ENCODE assay signal across 11 mouse cellular contexts in the genomic region with DNA sequence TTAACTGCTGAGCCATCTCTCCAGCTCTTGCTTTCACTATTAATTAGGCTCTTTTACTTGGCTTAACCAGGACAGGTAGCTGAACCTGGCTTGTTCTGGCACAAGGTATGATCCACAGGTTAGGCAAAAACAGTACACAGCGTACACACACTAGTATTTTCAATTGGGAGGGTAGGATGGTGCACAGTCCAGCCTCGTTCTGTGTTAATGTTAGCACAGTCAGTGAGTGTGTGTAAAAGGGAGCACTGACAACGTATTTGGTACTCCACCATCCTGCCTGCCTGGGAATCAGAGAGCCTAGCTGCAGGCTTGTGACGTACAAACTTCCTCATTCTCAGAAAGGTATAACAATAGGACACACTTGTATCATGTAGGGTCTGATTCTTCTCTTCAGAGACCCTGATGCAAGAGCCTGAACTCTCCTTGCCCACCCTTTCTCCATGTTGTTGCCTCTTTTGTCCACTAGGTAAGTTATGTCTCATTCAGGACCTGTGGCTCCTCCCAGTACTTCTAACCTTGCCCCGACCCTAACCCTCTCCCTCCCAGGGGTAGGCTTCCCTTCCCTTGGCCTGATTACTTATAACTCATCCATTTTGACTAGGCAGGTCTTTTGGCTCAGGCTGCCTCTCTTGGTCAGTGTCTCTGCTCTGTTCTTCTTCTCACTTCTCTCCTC. TPM values are rescaled to one million over a fixed set of nuclear protein-coding genes. Genes with fewer than 3 reads are reported as not detected.
DNase-seq lines count a peak whose midpoint lies in the region; ATAC-seq lines count a peak whose summit lies in the region.
"Had no signal": no experiment of that assay in that cellular context is flagged by ENCODE, and none has a peak within 500 bp of the region (broad histone marks: within the 10 kb centered on the region; RNA-seq: fewer than 3 reads in every experiment).

No protein-coding gene starts in this region.

- 77% methylated on average over 5 of the region's 5 CpGs for WGBS in kidney, embryonic 16.5 days
- 68% methylated on average over 5 of the region's 5 CpGs for WGBS in intestine, embryonic 16.5 days
- 35% methylated on average over 5 of the region's 5 CpGs for WGBS in neural tube, embryonic 13.5 days

- 0 out of 2 replicates have a peak, but pooled peaks have one; percentile 39 for ATAC-seq in kidney, embryonic 16.5 days (ENCODE audit: low FRiP score, low TSS enrichment)
- peak; percentile 12; the same call in 1 of the 2 replicates for ATAC-seq in intestine, embryonic 16.5 days
- ATAC-seq in neural tube, embryonic 13.5 days (ENCODE audit: low read depth) = peak; percentile 36; the same call in 1 of the 2 replicates

- no peak overlapping the region for H3K27ac ChIP-seq in kidney, embryonic 16.5 days (ENCODE audit: low read length)
- no peak overlapping the region for H3K27ac ChIP-seq in intestine, embryonic 16.5 days (ENCODE audit: low read length)
- H3K27ac ChIP-seq in neural tube, embryonic 13.5 days (replicated peaks) = no peak overlapping the region

- H3K4me1 ChIP-seq in kidney, embryonic 16.5 days (ENCODE audit: insufficient read depth, low read length) = peaks cover 6% of the 10 kb centered on the region; the same call in 1 of the 2 replicates
- peaks cover 5% of the 10 kb centered on the region; the same call in 1 of the 2 replicates for H3K4me1 ChIP-seq in intestine, embryonic 16.5 days (ENCODE audit: control insufficient read depth, insufficient read depth, low read length)
- peaks cover 6% of the 10 kb centered on the region; the same call in 1 of the 2 replicates for H3K4me1 ChIP-seq in neural tube, embryonic 13.5 days (replicated peaks)

- H3K36me3 ChIP-seq in kidney, embryonic 16.5 days (ENCODE audit: insufficient read depth, low read length) = peaks cover 6% of the 10 kb centered on the region
- H3K36me3 ChIP-seq in intestine, embryonic 16.5 days (ENCODE audit: control insufficient read depth, insufficient read depth, low read length) = peaks cover 12% of the 10 kb centered on the region; the same call in 1 of the 2 replicates
- H3K36me3 ChIP-seq in neural tube, embryonic 13.5 days = peaks cover 42% of the 10 kb centered on the region

- no peak overlapping the region for H3K4me3 ChIP-seq in kidney, embryonic 16.5 days (ENCODE audit: low read length)
- no peak overlapping the region for H3K4me3 ChIP-seq in intestine, embryonic 16.5 days (ENCODE audit: low read length)
- no peak overlapping the region for H3K4me3 ChIP-seq in neural tube, embryonic 13.5 days

- H3K9ac ChIP-seq in kidney, embryonic 16.5 days (replicated peaks; ENCODE audit: low read length) = no peak overlapping the region
- H3K9ac ChIP-seq in intestine, embryonic 16.5 days (ENCODE audit: low read depth, low read length) = no peak overlapping the region
- H3K9ac ChIP-seq in neural tube, embryonic 13.5 days = no peak overlapping the region

- H3K4me2 ChIP-seq in kidney, embryonic 16.5 days (replicated peaks; ENCODE audit: low read depth, low read length) = no peak overlapping the region
- no peak overlapping the region for H3K4me2 ChIP-seq in intestine, embryonic 16.5 days (ENCODE audit: low read depth, low read length)
- no peak overlapping the region for H3K4me2 ChIP-seq in neural tube, embryonic 13.5 days

- H3K27me3 ChIP-seq in kidney, embryonic 16.5 days (ENCODE audit: insufficient read depth, low read length) = no peaks in the 10 kb centered on the region
- no peaks in the 10 kb centered on the region for H3K27me3 ChIP-seq in intestine, embryonic 16.5 days (replicated peaks; ENCODE audit: control insufficient read depth, insufficient read depth, low read length)
- H3K27me3 ChIP-seq in neural tube, embryonic 13.5 days = no peaks in the 10 kb centered on the region
- H3K27me3 ChIP-seq: CH12.LX had no signal

- DNase-seq in kidney, postnatal 36 days = no peak
- DNase-seq in R1 (ENCODE audit: low read depth, low spot score) = peak; percentile 94
- DNase-seq in spleen, postnatal 10 days (ENCODE audit: low spot score in 2 of 2) = no peak
- DNase-seq in cerebellum, postnatal 10 days = no peak
- no peak for DNase-seq in cerebellum, postnatal 25 days
- DNase-seq: adrenal gland, postnatal 10 days; thymus, adult 2 months had no signal

- no peaks in the 10 kb centered on the region for H3K9me3 ChIP-seq in kidney, embryonic 16.5 days (ENCODE audit: low read length)
- no peaks in the 10 kb centered on the region for H3K9me3 ChIP-seq in intestine, embryonic 16.5 days (ENCODE audit: control insufficient read depth, low read length)
- no peaks in the 10 kb centered on the region for H3K9me3 ChIP-seq in neural tube, embryonic 13.5 days

RNA-seq across cellular contexts. Expression of a gene that starts 48.2 kb away (rescaled TPM):
- polyA plus RNA-seq in kidney, embryonic 16.5 days (2015; fragmentation: Nextera tagmentation; extraction: Ambion mirVana) = 142 and 145 TPM in 2 replicates
- polyA plus RNA-seq in intestine, embryonic 16.5 days (2015; fragmentation: Nextera tagmentation; extraction: Ambion mirVana) = 76.8 and 88.5 TPM in 2 replicates
- 86.2 and 102 TPM in 2 replicates for polyA plus RNA-seq in neural tube, embryonic 13.5 days (2015; fragmentation: Nextera tagmentation; extraction: Ambion mirVana)
